Mouse (Mus musculus) lung, embryonic 14.5 days (tissue): Measurements from ENCODE around the gene Col8a2. TPM values are rescaled to one million over a fixed set of nuclear protein-coding genes. Genes with fewer than 3 reads are reported as not detected.

ENCODE experiments used
- ATAC-seq: fragments of 200-750 bp; cut with Nextera tagmentation; 2 replicates; pipeline ENCODE4 v1.8.0; 2017; ENCODE audit warnings: mild to moderate bottlenecking, moderate TSS enrichment, moderate library complexity; ENCODE audit not compliant: insufficient read depth
- DNase-seq: peaks from one replicate; pipeline ENCODE4 v3.0.0-alpha.2; 2015
- H3K27ac ChIP-seq: fragments of 300-500 bp; sonication (generic); 2 replicates; pipeline ENCODE4 v1.5.1; 2014; ENCODE audit warnings: low read depth, mild to moderate bottlenecking, moderate library complexity
- H3K27me3 ChIP-seq: fragments of 300-500 bp; sonication (generic); 2 replicates; pipeline ENCODE4 v1.6.1; 2014; ENCODE audit warnings: low read length, control low read depth; ENCODE audit not compliant: insufficient read depth
- H3K36me3 ChIP-seq: fragments of 300-500 bp; sonication (generic); 2 replicates; pipeline ENCODE4 v1.6.1; 2014; ENCODE audit warnings: control low read depth; ENCODE audit not compliant: insufficient read depth
- H3K4me1 ChIP-seq: fragments of 300-500 bp; sonication (generic); 2 replicates; pipeline ENCODE4 v1.6.1; 2014; ENCODE audit warnings: antibody characterized with exemption, control low read depth; ENCODE audit not compliant: insufficient read depth
- H3K4me2 ChIP-seq: fragments of 300-500 bp; sonication (generic); 2 replicates; pipeline ENCODE4 v1.6.1; 2014; ENCODE audit warnings: mild to moderate bottlenecking
- H3K4me3 ChIP-seq: fragments of 300-500 bp; sonication (generic); 2 replicates; pipeline ENCODE4 v1.5.1; 2014; ENCODE audit warnings: low read depth, low read length
- H3K9ac ChIP-seq: fragments of 300-500 bp; sonication (generic); 2 replicates; pipeline ENCODE4 v1.6.1; 2014
- H3K9me3 ChIP-seq: fragments of 300-500 bp; sonication (generic); 2 replicates; pipeline ENCODE4 v1.6.1; 2016; ENCODE audit warnings: low read depth, low read length, control low read depth
- CTCF ChIP-seq: IDR thresholded peaks from 2 replicates; pipeline ENCODE4 v1.5.1; 2016; ENCODE audit warnings: antibody characterized with exemption, low read depth
- WGBS: fragments of 180-500 bp; shearing (Covaris S2); extraction: QIAGEN DNeasy Blood & Tissue Kit; methylation state at CpG from one replicate; pipeline ENCODE4 v1.1.7; 2014; 5-methylcytosine and 5-hydroxymethylcytosine counted together
- polyA plus RNA-seq: library from polyadenylated mRNA; unstranded; fragments of >200 nt; fragmentation: Nextera tagmentation; extraction: Ambion mirVana; gene quantifications from 2 replicates; pipeline ENCODE4 v1.2.1, GENCODE M21; 2014

Gene Col8a2
- polyA plus RNA-seq, 1 experiment from 2014 or later, result 4.0 TPM

- Histone ChIP-seq H3K27ac (no peak overlapping the region), H3K4me3 (no peak overlapping the region), H3K9me3 (no peaks in the 10 kb centered on the region), H3K27me3 (no peaks in the 10 kb centered on the region), H3K36me3 (peaks cover 30% of the 10 kb centered on the region), H3K4me2 (no peak overlapping the region), H3K4me1 (no peaks in the 10 kb centered on the region), H3K9ac (no peak overlapping the region)
- TF ChIP-seq CTCF, result no peak
- ATAC-seq (no peak), DNase-seq (no peak)
- 85% methylated on average over 13 of the region's 13 CpGs for WGBS
Observed at GRCm38 (mm10) chr4:126275681-126276131, 10.9 kb upstream of the Col8a2 start.

DNA sequence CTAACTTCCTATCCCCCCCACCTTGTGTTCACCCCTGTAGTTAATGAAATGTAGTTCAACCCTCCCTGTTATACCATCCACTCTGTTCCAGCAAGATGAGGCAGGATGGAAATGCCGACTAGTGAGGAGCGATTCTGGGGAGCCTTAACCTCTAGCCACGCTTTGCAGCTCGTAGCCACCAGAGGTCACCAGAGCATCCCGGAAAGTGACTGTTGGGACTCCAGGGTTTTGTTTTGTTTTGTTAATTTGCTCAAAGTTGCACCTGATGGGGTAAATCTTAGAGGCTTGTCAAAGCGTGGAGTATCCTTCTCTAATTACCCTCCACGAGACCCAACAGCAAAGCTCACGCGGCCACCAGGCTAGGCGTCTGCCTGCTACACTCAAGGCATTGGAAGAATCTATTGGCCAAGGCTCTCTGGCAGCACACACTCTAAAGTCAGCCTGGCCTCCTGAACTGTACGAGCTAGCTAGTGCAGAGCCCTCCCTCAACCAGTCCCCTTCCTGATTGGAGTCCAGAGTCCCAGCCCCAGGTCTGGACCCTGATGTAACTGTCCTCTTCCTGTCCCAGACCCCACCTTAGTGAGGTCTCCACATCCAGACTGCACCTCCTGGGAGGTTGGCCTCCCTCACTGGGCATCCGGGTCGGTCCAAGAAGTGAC lies 8.6 kb upstream of the Col8a2 start:
- no peaks in the 10 kb centered on the region for H3K9me3 ChIP-seq
- H3K27ac ChIP-seq, result no peak overlapping the region
- no peak overlapping the region for H3K4me3 ChIP-seq
- 0 out of 2 replicates have a peak overlapping the region, but pooled peaks have one; percentile 33 for H3K4me2 ChIP-seq
- WGBS, result 8% methylated on average over 13 of the region's 13 CpGs
- H3K9ac ChIP-seq, result no peak overlapping the region
- ATAC-seq, result peak; percentile 66
- H3K27me3 ChIP-seq, result no peaks in the 10 kb centered on the region
- peak; percentile 83 for TF ChIP-seq CTCF
- H3K4me1 ChIP-seq, result no peaks in the 10 kb centered on the region
- peaks cover 23% of the 10 kb centered on the region for H3K36me3 ChIP-seq
- DNase-seq, result peak; percentile 85

- Histone ChIP-seq H3K9ac (no peak overlapping the region), H3K4me1 (no peaks in the 10 kb centered on the region), H3K36me3 (peaks cover 18% of the 10 kb centered on the region), H3K4me3 (no peak overlapping the region), H3K9me3 (no peaks in the 10 kb centered on the region), H3K27ac (no peak overlapping the region), H3K4me2 (no peak overlapping the region), H3K27me3 (no peaks in the 10 kb centered on the region; the same call in 1 of the 2 replicates)
- DNase-seq (no peak), ATAC-seq (no peak)
- 34% methylated on average over 9 of the region's 9 CpGs for WGBS
- TF ChIP-seq CTCF, result no peak
Observed at GRCm38 (mm10) chr4:126278565-126278915, 8.1 kb upstream of the Col8a2 start.

DNA sequence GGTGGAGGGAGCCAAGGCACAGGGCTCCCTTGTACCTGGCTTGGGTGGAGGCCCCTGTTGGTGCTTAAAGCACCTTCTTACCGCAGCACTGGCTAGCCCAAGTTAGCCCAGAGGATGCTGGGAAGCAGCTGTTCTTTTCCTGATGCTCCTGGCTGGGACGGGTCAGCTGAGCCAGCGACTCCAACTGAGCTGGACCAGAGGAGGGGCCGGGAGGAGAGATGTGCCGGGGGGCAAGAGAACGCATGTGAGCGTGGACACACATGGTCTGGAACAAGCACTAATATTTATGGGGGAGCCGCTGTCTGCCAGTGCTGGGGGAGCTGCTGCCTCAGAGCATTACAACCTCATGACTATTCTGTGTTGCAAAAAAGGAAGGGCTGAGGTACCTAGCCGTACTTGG lies 7.6 kb upstream of the Col8a2 start:
- H3K9ac ChIP-seq, result no peak overlapping the region
- DNase-seq (no peak), ATAC-seq (no peak)
- H3K36me3 ChIP-seq, result peaks cover 13% of the 10 kb centered on the region
- no peak overlapping the region for H3K4me3 ChIP-seq
- WGBS, result 63% methylated on average over 9 of the region's 9 CpGs
- H3K4me1 ChIP-seq, result no peaks in the 10 kb centered on the region
- TF ChIP-seq CTCF, result no peak
- peaks cover 3% of the 10 kb centered on the region; the same call in 1 of the 2 replicates for H3K27me3 ChIP-seq
- H3K4me2 ChIP-seq, result no peak overlapping the region
- no peaks in the 10 kb centered on the region for H3K9me3 ChIP-seq
- no peak overlapping the region for H3K27ac ChIP-seq

GRCm38 (mm10) chr4:126281706-126282105 lies 4.9 kb upstream of the Col8a2 start:
- no peak overlapping the region for H3K4me3 ChIP-seq
- no peak overlapping the region for H3K27ac ChIP-seq
- DNase-seq, result no peak

DNA sequence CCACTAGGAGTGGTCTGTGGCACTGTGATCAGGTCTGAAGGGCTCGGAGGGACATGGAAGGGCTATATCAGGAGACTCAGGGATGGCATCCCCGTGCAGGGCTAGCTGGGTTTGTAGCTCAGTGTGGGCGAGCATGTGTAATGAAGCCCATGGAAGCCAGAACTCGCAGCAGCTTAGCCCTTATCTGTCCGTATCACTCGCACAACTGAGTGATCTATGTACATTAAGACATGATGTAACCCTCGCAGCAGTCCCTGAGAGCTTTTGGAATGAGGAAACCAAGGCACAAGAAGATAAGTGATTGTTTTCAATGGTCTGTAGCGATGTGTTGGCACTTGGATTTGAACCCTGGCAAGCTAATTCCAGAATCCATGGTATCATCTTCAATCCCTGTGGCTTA lies 3.0 kb upstream of the Col8a2 start:
- TF ChIP-seq CTCF, result no peak
- Histone ChIP-seq H3K27me3 (peaks cover 38% of the 10 kb centered on the region), H3K36me3 (no peaks in the 10 kb centered on the region), H3K4me2 (no peak overlapping the region), H3K4me3 (no peak overlapping the region), H3K9me3 (no peaks in the 10 kb centered on the region), H3K9ac (no peak overlapping the region), H3K27ac (no peak overlapping the region), H3K4me1 (peaks cover 4% of the 10 kb centered on the region)
- ATAC-seq (no peak), DNase-seq (no peak)
- 79% methylated on average over 8 of the region's 8 CpGs for WGBS

More at GRCm38 (mm10) chr4:126281706-126282105, 4.9 kb upstream of the Col8a2 start:
- Histone ChIP-seq H3K27me3 (peaks cover 20% of the 10 kb centered on the region), H3K4me1 (peaks cover under 1% of the 10 kb centered on the region; the same call in 1 of the 2 replicates), H3K36me3 (no peaks in the 10 kb centered on the region), H3K9ac (no peak overlapping the region), H3K4me2 (no peak overlapping the region), H3K9me3 (no peaks in the 10 kb centered on the region)
- no peak for ATAC-seq
- WGBS, result 55% methylated on average over 9 of the region's 9 CpGs
- no peak for TF ChIP-seq CTCF

- peak; percentile 54 for DNase-seq
- H3K4me2 ChIP-seq, result peak overlapping the region; percentile 73
- H3K9ac ChIP-seq, result no peak overlapping the region
- H3K27me3 ChIP-seq, result peaks cover 38% of the 10 kb centered on the region
- peak overlapping the region; percentile 44 for H3K4me3 ChIP-seq
- TF ChIP-seq CTCF, result no peak
- no peaks in the 10 kb centered on the region for H3K36me3 ChIP-seq
- no peaks in the 10 kb centered on the region for H3K9me3 ChIP-seq
- ATAC-seq, result peak; percentile 60; the same call in 1 of the 2 replicates
- WGBS, result 24% methylated on average over 11 of the region's 11 CpGs
- H3K27ac ChIP-seq, result no peak overlapping the region
- H3K4me1 ChIP-seq, result peaks cover 4% of the 10 kb centered on the region
Observed at GRCm38 (mm10) chr4:126287302-126287995, 856 bp downstream of the Col8a2 start.
